Mouse (Mus musculus): ENCODE data around the gene Mcm7. TPM values are rescaled to one million over a fixed set of nuclear protein-coding genes. Genes with fewer than 3 reads are reported as not detected.

Gene Mcm7
- total and polyA plus RNA-seq, 3 experiments = 202 to 565 (median 255) TPM

- peak; percentile 96 for DNase-seq (ENCODE audit: low read depth, low spot score)
- H3K4me1 ChIP-seq (ENCODE audit: control insufficient read depth in 1 of 2, insufficient read depth in 2 of 2, low read length in 2 of 2) = no peaks in the 10 kb centered on the region; a peak in 1 of 4 replicates
- TF ChIP-seq ZMIZ1 (IDR thresholded peaks at IDR 0.05; ENCODE audit: low read depth, low read length) (peak; percentile 82), ZNF384 (IDR thresholded peaks at IDR 0.05; ENCODE audit: low read depth, low read length) (no peak), USF1 (IDR thresholded peaks at IDR 0.05; ENCODE audit: low read depth, low read length) (no peak), CHD1 (IDR thresholded peaks at IDR 0.05; ENCODE audit: low read depth, low read length) (peak; percentile 99), MXI1 (IDR thresholded peaks at IDR 0.05; ENCODE audit: low read depth, low read length) (peak; percentile 80), MAZ (IDR thresholded peaks at IDR 0.05; ENCODE audit: low read depth, low read length) (peak; percentile 59; the same call in 1 of the 2 replicates), ZKSCAN1 (IDR thresholded peaks at IDR 0.05; ENCODE audit: low read depth, low read length) (no peak), POLR2AphosphoS5 (IDR thresholded peaks at IDR 0.05; ENCODE audit: borderline replicate concordance, low read depth, low read length) (no peak), RAD21 (IDR thresholded peaks at IDR 0.05; ENCODE audit: low read depth, low read length) (no peak), GATA1 (IDR thresholded peaks at IDR 0.05; ENCODE audit: low read depth, low read length) (0 out of 2 replicates have a peak, but pooled peaks have one; percentile 2), MEF2A (IDR thresholded peaks at IDR 0.05; ENCODE audit: extremely low read depth, insufficient replicate concordance, low read depth, low read length, poor library complexity, severe bottlenecking) (0 out of 2 replicates have a peak, but pooled peaks have one; percentile 32), POLR2A (IDR thresholded peaks at IDR 0.05; ENCODE audit: control insufficient read depth in 1 of 2, insufficient read depth in 1 of 2, low read depth in 1 of 2, low read length in 2 of 2, poor library complexity in 1 of 2) (peak; percentile 55 to 75; a peak in 3 of 4 replicates), ETS1 (IDR thresholded peaks at IDR 0.05; ENCODE audit: low read depth, low read length) (peak; percentile 7; the same call in 1 of the 2 replicates), KAT2A (conservative IDR thresholded peaks at IDR 0.05; ENCODE audit: low read depth, low read length) (no peak; the same call in 1 of the 2 replicates), MYB (IDR thresholded peaks at IDR 0.05; ENCODE audit: low read depth, low read length) (peak; percentile 69), RCOR1 (IDR thresholded peaks at IDR 0.05; ENCODE audit: low read depth, low read length) (no peak), JUND (IDR thresholded peaks at IDR 0.05; ENCODE audit: low read depth, low read length) (no peak), HCFC1 (IDR thresholded peaks at IDR 0.05; ENCODE audit: low read depth, low read length) (peak; percentile 67), MAX (IDR thresholded peaks at IDR 0.05; ENCODE audit: low read length) (peak; percentile 67), POLR2AphosphoS2 (IDR thresholded peaks at IDR 0.05; ENCODE audit: low read length) (peak; percentile 84), GABPA (IDR thresholded peaks at IDR 0.05; ENCODE audit: low read depth, low read length) (no peak), SIN3A (IDR thresholded peaks at IDR 0.05; ENCODE audit: low read length) (no peak; the same call in none of the 2 replicates), USF2 (IDR thresholded peaks at IDR 0.05; ENCODE audit: borderline replicate concordance in 1 of 2, insufficient read depth in 1 of 2, low read depth in 1 of 2, low read length in 2 of 2) (no peak), CHD2 (IDR thresholded peaks at IDR 0.05; ENCODE audit: low read length) (peak; percentile 45; the same call in 1 of the 2 replicates), NELFE (IDR thresholded peaks at IDR 0.05; ENCODE audit: low read depth, low read length) (peak; percentile 90), BHLHE40 (IDR thresholded peaks at IDR 0.05; ENCODE audit: borderline replicate concordance, low read depth, low read length) (peak; percentile 42), MYC (IDR thresholded peaks at IDR 0.05; ENCODE audit: low read depth, low read length) (peak; percentile 65; the same call in 1 of the 2 replicates), ZC3H11A (IDR thresholded peaks at IDR 0.05; ENCODE audit: low read depth, low read length) (no peak), CTCF (IDR thresholded peaks at IDR 0.05 in 2 of 3, conservative IDR thresholded peaks at IDR 0.05 in 1 of 3; ENCODE audit: control insufficient read depth in 1 of 3, insufficient read depth in 1 of 3, low read depth in 2 of 3, low read length in 3 of 3, poor library complexity in 1 of 3, severe bottlenecking in 1 of 3) (no peak), NRF1 (IDR thresholded peaks at IDR 0.05; ENCODE audit: insufficient read depth, low read depth, low read length, poor library complexity, severe bottlenecking) (no peak), TCF12 (IDR thresholded peaks at IDR 0.05; ENCODE audit: low read depth, low read length) (peak; percentile 10), MAFK (IDR thresholded peaks at IDR 0.05; ENCODE audit: borderline replicate concordance, low read depth, low read length) (peak; percentile 72), E2F4 (IDR thresholded peaks at IDR 0.05; ENCODE audit: borderline replicate concordance, low read depth, low read length) (peak; percentile 27; the same call in 1 of the 2 replicates), ELF1 (IDR thresholded peaks at IDR 0.05; ENCODE audit: low read depth, low read length) (peak; percentile 65; the same call in 1 of the 2 replicates)
Measured at GRCm38 (mm10) chr5:138193771-138194727, 21.8 kb upstream of the Mcm7 start, which contains the start of gene Mblac1. Mblac1 (plus strand) TSS chr5:138194314.

More at GRCm38 (mm10) chr5:138193771-138194727, 21.8 kb upstream of the Mcm7 start, which contains the start of gene Mblac1:
- Histone ChIP-seq H3K9me3 (replicated peaks; ENCODE audit: insufficient read depth, low read length) (no peaks in the 10 kb centered on the region), H3K27ac (ENCODE audit: control insufficient read depth, low read depth, low read length) (peak within 1 kb of the TSS; percentile 78), H3K79me2 (ENCODE audit: control insufficient read depth, insufficient read depth, low read length, poor library complexity) (peaks cover 4% of the 10 kb centered on the region; the same call in 1 of the 2 replicates), H3K36me3 (ENCODE audit: control insufficient read depth in 1 of 2, insufficient read depth in 2 of 2, low read length in 2 of 2) (peaks cover 0 to 3% of the 10 kb centered on the region in 2 experiments; a peak in 2 of 4 replicates), H3K27me3 (ENCODE audit: control insufficient read depth in 1 of 2, insufficient read depth in 2 of 2, low read length in 2 of 2) (no peaks in the 10 kb centered on the region), H3K4me3 (ENCODE audit: control insufficient read depth in 1 of 2, insufficient read depth in 1 of 2, low read depth in 2 of 2, low read length in 2 of 2) (peak within 1 kb of the TSS; percentile 65), H3K9ac (ENCODE audit: control insufficient read depth, low read depth, low read length, poor library complexity, severe bottlenecking) (peak within 1 kb of the TSS; percentile 71)
